Mouse (Mus musculus) retina, embryonic 14.5 days (tissue): ENCODE data around the gene Men1.
"Not testable (repeated sequence)": the region's sequence is repeated elsewhere in the genome, so short reads cannot be mapped to it uniquely, and the experiment has no call there.

Experiments
- DNase-seq: peaks from one replicate; pipeline ENCODE4 v3.0.0-alpha.2; 2015; ENCODE audit warnings: low spot score

The Men1 gene

GRCm38 (mm10) chr19:6334673-6335457, at the start of gene Men1:
TSS of gene Men1 (plus strand) at chr19:6334979.
- peak; percentile 97 for DNase-seq

- DNase-seq: no peak
Measured at GRCm38 (mm10) chr19:6285226-6285625, 49.6 kb upstream of the Men1 start.

GRCm38 (mm10) chr19:6285632-6286433, 48.9 kb upstream of the Men1 start:
- no peak for DNase-seq

- no peak for DNase-seq
Measured at GRCm38 (mm10) chr19:6286434-6287401, 48.1 kb upstream of the Men1 start.

GRCm38 (mm10) chr19:6288236-6288894, 46.4 kb upstream of the Men1 start:
- no peak for DNase-seq

GRCm38 (mm10) chr19:6289696-6290238, 45.0 kb upstream of the Men1 start:
- DNase-seq: no peak

GRCm38 (mm10) chr19:6290720-6291116, 44.1 kb upstream of the Men1 start:
- not testable (repeated sequence) for DNase-seq

GRCm38 (mm10) chr19:6291117-6291781, 43.5 kb upstream of the Men1 start:
- no peak for DNase-seq

- DNase-seq: no peak
Measured at GRCm38 (mm10) chr19:6292262-6292661, 42.5 kb upstream of the Men1 start.

GRCm38 (mm10) chr19:6294301-6294700, 40.5 kb upstream of the Men1 start:
- DNase-seq: no peak

- no peak for DNase-seq
Measured at GRCm38 (mm10) chr19:6296551-6297210, 38.1 kb upstream of the Men1 start.

- no peak for DNase-seq
Measured at GRCm38 (mm10) chr19:6297641-6298040, 37.1 kb upstream of the Men1 start.

GRCm38 (mm10) chr19:6299003-6299402, 35.8 kb upstream of the Men1 start:
- no peak for DNase-seq

- no peak for DNase-seq
Measured at GRCm38 (mm10) chr19:6299450-6300267, 35.1 kb upstream of the Men1 start.

GRCm38 (mm10) chr19:6300402-6300841, 34.4 kb upstream of the Men1 start:
- no peak for DNase-seq

GRCm38 (mm10) chr19:6302114-6302513, 32.7 kb upstream of the Men1 start:
- no peak for DNase-seq

- no peak for DNase-seq
Measured at GRCm38 (mm10) chr19:6302522-6302921, 32.3 kb upstream of the Men1 start.

- DNase-seq: no peak
Measured at GRCm38 (mm10) chr19:6303831-6304230, 30.9 kb upstream of the Men1 start.
